Mouse (Mus musculus) heart, adult 18-20 months (tissue): Measurements from ENCODE around the gene Olfr1124. TPM values are rescaled to one million over a fixed set of nuclear protein-coding genes. Genes with fewer than 3 reads are reported as not detected.
"Not testable (repeated sequence)": the region's sequence is repeated elsewhere in the genome, so short reads cannot be mapped to it uniquely, and the experiment has no call there.

ENCODE experiments used
- DNase-seq, 2 experiments: peaks; one replicate each; pipeline ENCODE4 v3.0.0; 2021 to 2022; ENCODE audit warnings: mixed read lengths in 1 of 2
- long read RNA-seq, 2 experiments: library from polyadenylated mRNA; stranded (forward); transcript quantifications; one replicate each; pipeline ENCODE4 v2.0.0; 2021
- total RNA-seq, 2 experiments: library from RNA; stranded (reverse); gene quantifications; 2 replicates each; pipeline ENCODE4 v1.2.3; 2021

Olfr1124 gene
- total RNA-seq, result not detected
- long read RNA-seq, experiment 1, result 0 reads
- long read RNA-seq, experiment 2, result 0 reads

DNA sequence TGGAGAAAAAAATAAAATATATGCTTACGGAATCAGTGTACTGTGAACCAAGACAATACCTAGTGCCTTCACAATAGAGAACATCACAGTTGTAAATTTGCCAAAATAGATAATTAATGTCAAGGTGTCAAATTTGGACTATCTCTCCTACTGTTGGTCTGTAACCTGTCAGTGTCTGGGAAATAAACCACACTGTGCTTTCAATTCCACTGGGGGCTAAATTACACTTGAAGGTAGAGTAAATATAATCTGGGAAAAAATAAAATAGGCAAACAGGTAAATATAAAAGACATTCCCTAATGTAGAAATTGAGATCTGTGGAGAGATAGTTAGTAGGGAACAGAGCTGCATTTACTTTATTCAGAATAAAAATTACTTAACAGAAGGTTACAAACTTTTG, at the start of gene Olfr1124:
Gene Olfr1124 (plus strand): TSS at position 301 of the 400 bp plus-strand sequence.
- no peak for DNase-seq

DNA sequence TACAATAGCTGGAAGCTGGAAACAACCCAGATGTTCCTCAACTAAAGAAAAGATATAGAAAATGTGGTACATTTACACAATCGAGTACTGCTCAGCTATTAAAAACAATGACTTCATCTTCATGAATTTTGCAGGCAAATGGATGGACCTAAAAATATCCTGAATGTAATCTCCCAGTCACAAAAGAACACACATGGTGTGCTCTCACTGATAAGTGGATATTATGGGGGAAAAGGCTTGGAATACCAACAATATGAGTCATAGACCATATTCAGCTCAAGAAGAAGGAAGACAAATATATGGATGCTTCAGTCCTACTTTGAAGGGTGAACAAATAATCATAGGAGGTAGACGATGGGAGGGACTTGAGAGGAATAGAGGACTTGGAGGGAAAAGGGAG, 46.1 kb upstream of the Olfr1124 start:
- no peak for DNase-seq

- DNase-seq, result no peak
Measured at GRCm38 (mm10) chr2:87385549-87385948, 44.5 kb upstream of the Olfr1124 start, which contains the start of gene Olfr1122. Olfr1122 (plus strand) TSS chr2:87385849.

GRCm38 (mm10) chr2:87393605-87394004, 36.5 kb upstream of the Olfr1124 start:
- DNase-seq, result not testable (repeated sequence)

DNA sequence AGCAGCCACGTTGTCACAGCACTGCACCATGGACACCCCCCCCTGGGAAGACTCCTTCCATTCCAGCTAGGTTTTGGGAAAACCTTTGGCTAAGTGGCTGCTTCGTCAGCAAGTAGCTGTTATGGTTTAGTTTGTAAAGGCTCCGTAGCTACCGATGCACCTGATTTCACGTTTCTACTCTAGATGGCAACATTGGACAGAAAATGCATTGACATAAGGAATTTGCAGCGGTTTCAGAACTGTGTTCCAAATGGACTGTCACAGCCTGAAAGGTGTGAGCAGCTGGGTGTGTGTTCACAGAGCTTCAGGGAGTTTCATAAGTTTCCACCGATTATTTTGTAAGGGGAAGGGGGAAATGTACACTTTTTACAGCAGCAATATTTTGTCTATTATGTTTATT, 35.4 kb upstream of the Olfr1124 start:
- DNase-seq, result not testable (repeated sequence)

DNA sequence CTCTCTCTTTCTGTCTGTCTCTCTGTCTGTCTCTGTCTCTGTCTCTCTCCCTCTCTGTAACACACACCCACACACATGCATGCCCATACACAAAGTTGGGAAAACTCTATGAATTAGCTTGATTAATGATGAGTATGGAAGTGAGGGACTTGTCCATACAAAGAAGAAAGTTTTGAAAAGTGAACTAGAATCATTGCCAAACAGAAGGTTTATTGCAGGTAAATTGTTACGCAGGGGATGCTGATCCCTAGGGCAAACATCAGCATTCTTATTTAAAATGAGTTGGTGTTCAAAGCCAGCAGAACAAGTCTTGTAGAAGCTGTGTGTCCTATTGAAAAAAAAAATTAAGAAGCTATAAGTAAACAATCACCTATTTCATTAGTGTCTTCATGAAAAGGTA, 13.7 kb upstream of the Olfr1124 start, which contains the start of gene Olfr1123:
Gene Olfr1123 (plus strand): TSS at position 301 of the 400 bp plus-strand sequence.
- no peak for DNase-seq

DNA sequence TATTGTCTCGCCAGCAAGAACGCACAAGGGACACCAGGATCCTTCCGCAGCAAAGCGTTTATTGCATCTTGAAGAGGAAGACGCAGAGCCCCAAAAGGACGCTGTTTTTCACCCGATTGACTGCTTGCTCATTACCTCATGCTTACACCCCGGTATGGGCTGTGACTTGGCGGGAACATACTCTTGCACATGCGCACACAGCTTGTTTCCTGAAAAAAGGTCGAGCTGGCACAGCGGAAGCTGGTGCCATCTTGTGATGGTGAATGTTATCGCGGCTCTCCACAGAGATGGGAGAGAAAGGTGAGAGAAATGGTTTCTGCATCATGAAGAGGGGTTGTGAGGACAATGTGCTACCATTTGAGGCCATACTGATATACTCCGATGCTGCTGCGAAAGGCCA, 7.7 kb downstream of the Olfr1124 start:
- no peak for DNase-seq

DNA sequence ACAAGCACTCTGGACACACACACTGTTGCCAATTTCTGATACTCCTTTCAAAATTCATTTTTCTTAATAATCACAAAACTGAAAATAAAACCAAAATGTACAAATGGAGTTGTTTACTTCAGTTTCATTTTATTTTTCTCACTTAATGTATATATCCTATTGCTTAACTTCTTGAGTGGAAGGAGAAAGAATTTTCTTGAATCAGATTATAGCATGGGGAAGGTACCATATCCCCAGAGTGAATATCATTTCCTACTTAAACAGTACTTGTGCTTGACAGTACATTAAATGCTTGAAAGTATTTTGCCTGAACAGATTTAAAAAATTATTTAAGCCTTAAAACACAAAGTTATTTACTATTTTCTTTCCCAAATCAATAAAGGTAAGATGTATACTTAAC, 23.6 kb downstream of the Olfr1124 start, which contains the start of gene Olfr1126:
Gene Olfr1126 (plus strand): TSS at position 301 of the 400 bp plus-strand sequence.
- no peak for DNase-seq

GRCm38 (mm10) chr2:87461769-87462168, 31.7 kb downstream of the Olfr1124 start:
- DNase-seq, result no peak

GRCm38 (mm10) chr2:87480207-87480606, 50.1 kb downstream of the Olfr1124 start:
- DNase-seq, result no peak

GRCm38 (mm10) chr2:87481158-87481557, 51.1 kb downstream of the Olfr1124 start:
- DNase-seq, result no peak

GRCm38 (mm10) chr2:87482276-87482675, 52.2 kb downstream of the Olfr1124 start:
- DNase-seq, result no peak

Other genes starting within 250 kb of the Olfr1124 start
- gene Olfr1112, start 242.5 kb upstream of the Olfr1124 start, total RNA-seq, result not detected
- gene Olfr1113, start 221.3 kb upstream of the Olfr1124 start, total RNA-seq, result not detected
- gene Olfr1115, start 182.3 kb upstream of the Olfr1124 start, total RNA-seq, result not detected
- gene Olfr1116, start 162.7 kb upstream of the Olfr1124 start, total RNA-seq, result not detected
- not detected for gene Olfr1118, start 122.7 kb upstream of the Olfr1124 start, total RNA-seq
- gene Olfr1120, start 75.5 kb upstream of the Olfr1124 start, total RNA-seq, result not detected
- gene Olfr1121, start 60.4 kb upstream of the Olfr1124 start, total RNA-seq, result not detected
- gene Olfr1122, start 44.4 kb upstream of the Olfr1124 start, total RNA-seq, result not detected
- gene Olfr1123, start 13.6 kb upstream of the Olfr1124 start, total RNA-seq, result not detected
- gene Olfr1126, start 23.7 kb downstream of the Olfr1124 start, total RNA-seq, result not detected
- not detected for gene Pramel7, start 66.8 kb downstream of the Olfr1124 start, total RNA-seq
- gene Pramel6, start 76.3 kb downstream of the Olfr1124 start, total RNA-seq, result not detected
- gene Olfr153, start 101.5 kb downstream of the Olfr1124 start, total RNA-seq, result not detected
- not detected for gene Olfr1128, start 115.3 kb downstream of the Olfr1124 start, total RNA-seq
- not detected for gene Olfr1129, start 143.6 kb downstream of the Olfr1124 start, total RNA-seq
- not detected for gene Olfr1130, start 175.9 kb downstream of the Olfr1124 start, total RNA-seq
- not detected for gene Olfr1131, start 196.8 kb downstream of the Olfr1124 start, total RNA-seq
- gene Olfr1132, start 207.3 kb downstream of the Olfr1124 start, total RNA-seq, result not detected
- gene Olfr1133, start 217.1 kb downstream of the Olfr1124 start, total RNA-seq, result not detected
- gene Olfr1134, start 228.2 kb downstream of the Olfr1124 start, total RNA-seq, result not detected
- gene Olfr1135, start 243.4 kb downstream of the Olfr1124 start, total RNA-seq, result not detected